Mouse (Mus musculus): ENCODE results near the gene Ric8b.

Ric8b gene

GRCm38 (mm10) chr10:84909021-84909801 lies 8.2 kb upstream of the Ric8b start:
- DNase-seq (ENCODE audit: low spot score), result peak; percentile 34

GRCm38 (mm10) chr10:84910194-84910593 lies 7.2 kb upstream of the Ric8b start:
- DNase-seq (ENCODE audit: low spot score), result no peak

GRCm38 (mm10) chr10:84910758-84911384 lies 6.5 kb upstream of the Ric8b start:
- DNase-seq (ENCODE audit: low spot score), result peak; percentile 78

GRCm38 (mm10) chr10:84913148-84913547 lies 4.3 kb upstream of the Ric8b start:
- DNase-seq (ENCODE audit: low spot score), result no peak

GRCm38 (mm10) chr10:84915476-84915875 lies 1.9 kb upstream of the Ric8b start:
- DNase-seq (ENCODE audit: low spot score), result no peak

- peak; percentile 35 for DNase-seq (ENCODE audit: low spot score)
Observed at GRCm38 (mm10) chr10:84917731-84918095, 297 bp downstream of the Ric8b start.

GRCm38 (mm10) chr10:84926336-84926735 lies 8.9 kb downstream of the Ric8b start:
- no peak for DNase-seq (ENCODE audit: low spot score)

- no peak for DNase-seq (ENCODE audit: low spot score)
Observed at GRCm38 (mm10) chr10:84926885-84927284, 9.5 kb downstream of the Ric8b start.

GRCm38 (mm10) chr10:84928465-84928864 lies 11.0 kb downstream of the Ric8b start:
- no peak for DNase-seq (ENCODE audit: low spot score)

- DNase-seq (ENCODE audit: low spot score), result no peak
Observed at GRCm38 (mm10) chr10:84935553-84936209, 18.3 kb downstream of the Ric8b start.

GRCm38 (mm10) chr10:84936832-84937515 lies 19.6 kb downstream of the Ric8b start:
- no peak for DNase-seq (ENCODE audit: low spot score)

GRCm38 (mm10) chr10:84938094-84938820 lies 20.8 kb downstream of the Ric8b start:
- DNase-seq (ENCODE audit: low spot score), result no peak

GRCm38 (mm10) chr10:84938886-84939285 lies 21.5 kb downstream of the Ric8b start:
- DNase-seq (ENCODE audit: low spot score), result no peak

GRCm38 (mm10) chr10:84940356-84940755 lies 22.9 kb downstream of the Ric8b start:
- no peak for DNase-seq (ENCODE audit: low spot score)

- DNase-seq (ENCODE audit: low spot score), result no peak
Observed at GRCm38 (mm10) chr10:84945692-84946091, 28.3 kb downstream of the Ric8b start.

- no peak for DNase-seq (ENCODE audit: low spot score)
Observed at GRCm38 (mm10) chr10:84948970-84949683, 31.7 kb downstream of the Ric8b start.

GRCm38 (mm10) chr10:84949684-84950010 lies 32.2 kb downstream of the Ric8b start:
- no peak for DNase-seq (ENCODE audit: low spot score)

GRCm38 (mm10) chr10:84950384-84950783 lies 33.0 kb downstream of the Ric8b start:
- DNase-seq (ENCODE audit: low spot score), result no peak

- DNase-seq (ENCODE audit: low spot score), result no peak
Observed at GRCm38 (mm10) chr10:84954236-84954635, 36.8 kb downstream of the Ric8b start.

- no peak for DNase-seq (ENCODE audit: low spot score)
Observed at GRCm38 (mm10) chr10:84956173-84956572, 38.8 kb downstream of the Ric8b start.

- no peak for DNase-seq (ENCODE audit: low spot score)
Observed at GRCm38 (mm10) chr10:84958597-84958996, 41.2 kb downstream of the Ric8b start.
